Mouse (Mus musculus): Measurements from ENCODE around the gene Atp8b4. TPM values are rescaled to one million over a fixed set of nuclear protein-coding genes. Genes with fewer than 3 reads are reported as not detected.

The Atp8b4 gene
- polyA plus RNA-seq, 1 experiment = 0.06 TPM

DNA sequence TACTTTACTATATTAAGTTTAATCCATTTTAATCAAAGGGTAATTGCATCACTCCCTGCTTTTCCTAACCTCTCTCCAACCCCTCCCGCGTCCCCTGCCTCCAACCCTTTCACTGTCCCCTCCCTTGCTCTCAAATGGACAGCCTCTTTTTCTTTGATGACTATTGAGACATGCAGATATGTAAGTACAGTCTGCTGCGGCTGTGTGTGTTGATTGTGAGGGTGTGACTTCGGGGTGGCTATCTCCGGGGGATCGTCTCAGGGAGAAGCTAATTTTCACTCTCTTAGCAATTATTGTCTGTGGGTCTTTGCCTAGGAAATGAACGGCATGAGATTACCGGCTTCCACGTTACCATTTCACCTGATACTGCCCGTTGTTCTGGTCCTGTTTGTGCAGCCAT is 21.0 kb upstream of the Atp8b4 start:
- Histone ChIP-seq H3K79me2 (ENCODE audit: control insufficient read depth, insufficient read depth) (no peaks in the 10 kb centered on the region), H3K27me3 (ENCODE audit: control insufficient read depth, insufficient read depth, insufficient read length) (no peaks in the 10 kb centered on the region), H3ac (ENCODE audit: control insufficient read depth, insufficient read length, low read depth) (no peak overlapping the region), H3K79me3 (ENCODE audit: low read depth) (no peaks in the 10 kb centered on the region), H3K4me3 (ENCODE audit: insufficient read depth, poor library complexity, severe bottlenecking) (no peak overlapping the region), H3K36me3 (ENCODE audit: control insufficient read depth, insufficient read depth) (no peaks in the 10 kb centered on the region)
- no peak for TF ChIP-seq CTCF (IDR thresholded peaks at IDR 0.05; ENCODE audit: control insufficient read depth, insufficient read depth, insufficient read length)
- no peak for TF ChIP-seq MYOG (IDR thresholded peaks at IDR 0.05; ENCODE audit: control insufficient read depth, extremely low read depth, insufficient read length)
- no peak for TF ChIP-seq MAX (IDR thresholded peaks at IDR 0.05)
- TF ChIP-seq FOSL1 (IDR thresholded peaks at IDR 0.05; ENCODE audit: insufficient read depth, low read length, poor library complexity, severe bottlenecking) = no peak
- no peak for TF ChIP-seq CEBPB (IDR thresholded peaks at IDR 0.05; ENCODE audit: low read depth)
- no peak for TF ChIP-seq MYOD1 (IDR thresholded peaks at IDR 0.05; ENCODE audit: control insufficient read depth, insufficient read length, low read depth)
- TF ChIP-seq USF1 (IDR thresholded peaks at IDR 0.05; ENCODE audit: low read depth) = no peak

DNA sequence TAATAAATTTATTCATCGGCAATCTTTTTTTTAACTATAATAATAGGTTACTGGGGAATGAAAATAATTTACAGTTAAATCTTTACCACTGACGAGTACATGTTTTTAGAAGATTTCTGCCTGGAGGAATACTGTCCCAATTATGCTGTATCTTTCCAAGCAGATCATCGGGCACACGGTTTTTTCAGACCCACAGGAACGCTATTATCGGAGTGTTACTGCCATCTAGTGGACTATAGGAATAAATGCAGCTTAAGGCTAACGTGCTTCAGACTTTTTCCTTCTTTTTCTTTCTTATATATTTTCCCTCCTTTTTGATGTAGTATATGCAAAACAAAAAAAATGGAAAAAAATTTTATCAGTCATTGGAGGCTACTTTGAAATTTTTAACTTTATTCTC is 20.4 kb upstream of the Atp8b4 start:
- TF ChIP-seq CTCF (IDR thresholded peaks at IDR 0.05; ENCODE audit: control insufficient read depth, insufficient read depth, insufficient read length) (peak; percentile 22), FOSL1 (IDR thresholded peaks at IDR 0.05; ENCODE audit: insufficient read depth, low read length, poor library complexity, severe bottlenecking) (no peak)
- Histone ChIP-seq H3K79me2 (ENCODE audit: control insufficient read depth, insufficient read depth) (no peaks in the 10 kb centered on the region), H3K79me3 (ENCODE audit: low read depth) (no peaks in the 10 kb centered on the region), H3K36me3 (ENCODE audit: control insufficient read depth, insufficient read depth) (no peaks in the 10 kb centered on the region), H3K27me3 (ENCODE audit: control insufficient read depth, insufficient read depth, insufficient read length) (no peaks in the 10 kb centered on the region), H3K4me3 (ENCODE audit: insufficient read depth, poor library complexity, severe bottlenecking) (no peak overlapping the region), H3ac (ENCODE audit: control insufficient read depth, insufficient read length, low read depth) (no peak overlapping the region)

DNA sequence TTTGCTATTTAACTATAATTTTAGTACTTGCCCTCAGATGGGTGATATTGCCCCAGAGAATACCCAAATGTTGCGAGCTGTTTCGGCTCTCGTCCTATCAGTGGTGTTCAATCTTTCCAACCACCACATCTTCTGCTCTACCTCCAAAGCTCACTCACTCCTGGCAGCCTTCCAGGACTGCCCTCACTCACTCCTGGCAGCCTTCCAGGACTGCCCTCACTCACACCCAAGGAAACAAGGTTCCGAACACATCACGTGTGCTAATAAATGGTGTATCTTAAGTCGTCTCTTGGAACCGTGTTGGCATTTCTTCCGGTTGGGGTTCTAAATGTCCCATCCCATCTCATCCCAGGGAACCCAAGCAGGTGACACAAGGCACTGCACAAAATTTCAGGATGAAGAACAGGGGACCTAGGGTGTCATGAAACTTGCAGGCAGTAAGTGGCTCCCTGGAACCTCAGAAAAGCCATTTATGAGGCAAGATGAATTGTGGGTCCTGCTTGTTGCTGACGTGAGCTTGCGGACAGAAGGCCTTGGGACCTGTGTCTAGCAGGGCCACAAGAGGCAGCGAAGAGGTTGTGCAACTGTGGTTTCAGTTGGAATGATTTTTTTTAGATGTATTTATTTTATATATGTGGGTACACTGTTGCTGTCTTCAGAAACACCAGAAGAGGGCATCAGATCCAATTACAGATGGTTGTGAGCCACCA is 19.6 kb upstream of the Atp8b4 start:
- Histone ChIP-seq H3K36me3 (ENCODE audit: control insufficient read depth, insufficient read depth) (no peaks in the 10 kb centered on the region), H3K27me3 (ENCODE audit: control insufficient read depth, insufficient read depth, insufficient read length) (no peaks in the 10 kb centered on the region), H3K79me2 (ENCODE audit: control insufficient read depth, insufficient read depth) (no peaks in the 10 kb centered on the region), H3K79me3 (ENCODE audit: low read depth) (no peaks in the 10 kb centered on the region), H3K4me3 (ENCODE audit: insufficient read depth, poor library complexity, severe bottlenecking) (no peak overlapping the region), H3ac (ENCODE audit: control insufficient read depth, insufficient read length, low read depth) (no peak overlapping the region)
- TF ChIP-seq FOSL1 (IDR thresholded peaks at IDR 0.05; ENCODE audit: insufficient read depth, low read length, poor library complexity, severe bottlenecking) (no peak), MAX (IDR thresholded peaks at IDR 0.05) (no peak), USF1 (IDR thresholded peaks at IDR 0.05; ENCODE audit: low read depth) (no peak)

DNA sequence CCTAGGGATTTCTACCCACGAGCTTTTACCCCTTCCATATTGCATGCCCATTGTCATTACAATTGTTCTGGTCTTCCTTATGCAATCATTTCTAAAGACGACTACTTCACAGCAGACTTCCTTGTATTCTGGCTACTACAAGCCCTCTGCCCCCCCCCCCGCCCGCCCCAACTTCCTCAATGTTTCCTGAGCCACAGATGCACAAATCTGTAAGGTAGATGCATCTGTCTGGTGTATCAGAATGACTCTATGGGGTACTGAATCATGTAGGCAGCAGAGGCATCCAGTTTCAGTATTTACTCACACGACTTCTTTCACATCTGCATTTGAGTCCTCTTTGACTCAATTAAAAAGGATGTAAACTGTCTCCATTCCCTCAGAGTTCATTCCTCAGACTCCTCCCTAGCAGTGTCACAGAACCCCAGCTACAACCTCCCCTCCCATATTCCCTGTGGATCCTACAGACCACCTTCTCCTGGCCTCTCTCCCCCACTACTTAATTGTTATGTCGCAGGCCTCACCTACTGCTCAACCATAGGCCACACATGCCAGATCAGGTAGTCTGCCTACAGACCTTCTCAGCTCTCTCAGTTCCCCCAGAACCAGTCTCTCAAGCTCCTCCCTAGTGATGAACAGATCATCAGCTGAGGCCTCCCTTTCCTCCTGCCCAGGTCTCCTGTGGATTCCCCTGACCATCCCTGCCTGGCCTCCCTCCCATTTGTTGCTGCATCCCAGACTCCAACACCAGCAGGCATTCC is 14.8 kb upstream of the Atp8b4 start:
- Histone ChIP-seq H3K79me3 (ENCODE audit: low read depth) (no peaks in the 10 kb centered on the region), H3K27me3 (ENCODE audit: control insufficient read depth, insufficient read depth, insufficient read length) (no peaks in the 10 kb centered on the region), H3ac (ENCODE audit: control insufficient read depth, insufficient read length, low read depth) (no peak overlapping the region), H3K36me3 (ENCODE audit: control insufficient read depth, insufficient read depth) (no peaks in the 10 kb centered on the region), H3K4me3 (ENCODE audit: insufficient read depth, poor library complexity, severe bottlenecking) (no peak overlapping the region), H3K79me2 (ENCODE audit: control insufficient read depth, insufficient read depth) (no peaks in the 10 kb centered on the region)
- TF ChIP-seq USF1 (IDR thresholded peaks at IDR 0.05; ENCODE audit: low read depth) (no peak), FOSL1 (IDR thresholded peaks at IDR 0.05; ENCODE audit: insufficient read depth, low read length, poor library complexity, severe bottlenecking) (no peak), CEBPB (IDR thresholded peaks at IDR 0.05; ENCODE audit: low read depth) (no peak)

DNA sequence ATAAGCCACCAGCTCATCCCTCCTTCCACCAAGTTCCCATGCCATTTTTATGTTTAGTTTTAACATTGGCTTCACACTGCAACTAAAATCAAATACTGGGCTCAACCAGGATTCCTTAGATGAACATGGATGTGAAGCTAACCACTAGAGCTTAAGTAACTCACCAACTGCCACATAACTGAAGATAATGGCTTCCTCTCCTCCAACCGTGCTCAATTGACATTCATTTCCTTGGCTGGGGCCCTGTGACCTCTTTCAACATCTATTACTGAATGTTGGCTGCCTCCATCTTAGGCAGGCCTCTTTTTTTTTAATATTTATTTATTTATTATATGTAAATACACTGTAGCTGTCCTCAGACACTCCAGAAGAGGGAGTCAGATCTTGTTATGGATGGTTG is 7.8 kb upstream of the Atp8b4 start:
- no peaks in the 10 kb centered on the region for H3K79me2 ChIP-seq (ENCODE audit: control insufficient read depth, insufficient read depth)
- no peaks in the 10 kb centered on the region for H3K27me3 ChIP-seq (ENCODE audit: control insufficient read depth, insufficient read depth, insufficient read length)
- no peak overlapping the region for H3ac ChIP-seq (ENCODE audit: control insufficient read depth, insufficient read length, low read depth)
- TF ChIP-seq FOSL1 (IDR thresholded peaks at IDR 0.05; ENCODE audit: insufficient read depth, low read length, poor library complexity, severe bottlenecking) = no peak
- H3K4me3 ChIP-seq (ENCODE audit: insufficient read depth, poor library complexity, severe bottlenecking) = no peak overlapping the region
- no peaks in the 10 kb centered on the region for H3K36me3 ChIP-seq (ENCODE audit: control insufficient read depth, insufficient read depth)
- no peaks in the 10 kb centered on the region for H3K79me3 ChIP-seq (ENCODE audit: low read depth)

DNA sequence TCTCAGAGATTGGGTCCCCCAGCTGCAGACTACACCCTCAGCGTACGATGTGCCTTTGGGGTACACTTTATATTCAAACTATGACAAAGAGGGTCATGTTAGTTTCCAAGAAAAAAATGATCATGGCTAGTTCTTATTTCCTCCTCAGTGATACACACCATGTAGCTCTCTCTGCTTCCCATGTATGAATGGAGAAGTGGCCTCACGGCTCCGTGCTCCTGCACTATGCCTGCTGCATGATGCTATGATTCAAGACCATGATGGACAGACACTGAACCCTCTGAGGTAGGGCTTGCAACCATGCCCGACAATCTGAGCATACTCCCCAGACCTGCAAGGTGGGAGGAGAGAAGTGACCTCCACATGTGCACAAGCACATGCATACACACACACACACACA is 7.0 kb upstream of the Atp8b4 start:
- Histone ChIP-seq H3K79me3 (ENCODE audit: low read depth) (no peaks in the 10 kb centered on the region), H3K27me3 (ENCODE audit: control insufficient read depth, insufficient read depth, insufficient read length) (no peaks in the 10 kb centered on the region), H3K4me3 (ENCODE audit: insufficient read depth, poor library complexity, severe bottlenecking) (no peak overlapping the region), H3K79me2 (ENCODE audit: control insufficient read depth, insufficient read depth) (no peaks in the 10 kb centered on the region), H3K36me3 (ENCODE audit: control insufficient read depth, insufficient read depth) (no peaks in the 10 kb centered on the region), H3ac (ENCODE audit: control insufficient read depth, insufficient read length, low read depth) (no peak overlapping the region)
- TF ChIP-seq CEBPB (IDR thresholded peaks at IDR 0.05; ENCODE audit: low read depth) (no peak), MYOD1 (IDR thresholded peaks at IDR 0.05; ENCODE audit: control insufficient read depth, insufficient read length, low read depth) (no peak), MYOG (IDR thresholded peaks at IDR 0.05; ENCODE audit: control insufficient read depth, extremely low read depth, insufficient read length) (no peak), USF1 (IDR thresholded peaks at IDR 0.05; ENCODE audit: low read depth) (no peak), CTCF (IDR thresholded peaks at IDR 0.05; ENCODE audit: control insufficient read depth, insufficient read depth, insufficient read length) (no peak), MAX (IDR thresholded peaks at IDR 0.05) (no peak), FOSL1 (IDR thresholded peaks at IDR 0.05; ENCODE audit: insufficient read depth, low read length, poor library complexity, severe bottlenecking) (no peak)
